Mouse (Mus musculus): ENCODE measurements around the gene Magi1.

DNA sequence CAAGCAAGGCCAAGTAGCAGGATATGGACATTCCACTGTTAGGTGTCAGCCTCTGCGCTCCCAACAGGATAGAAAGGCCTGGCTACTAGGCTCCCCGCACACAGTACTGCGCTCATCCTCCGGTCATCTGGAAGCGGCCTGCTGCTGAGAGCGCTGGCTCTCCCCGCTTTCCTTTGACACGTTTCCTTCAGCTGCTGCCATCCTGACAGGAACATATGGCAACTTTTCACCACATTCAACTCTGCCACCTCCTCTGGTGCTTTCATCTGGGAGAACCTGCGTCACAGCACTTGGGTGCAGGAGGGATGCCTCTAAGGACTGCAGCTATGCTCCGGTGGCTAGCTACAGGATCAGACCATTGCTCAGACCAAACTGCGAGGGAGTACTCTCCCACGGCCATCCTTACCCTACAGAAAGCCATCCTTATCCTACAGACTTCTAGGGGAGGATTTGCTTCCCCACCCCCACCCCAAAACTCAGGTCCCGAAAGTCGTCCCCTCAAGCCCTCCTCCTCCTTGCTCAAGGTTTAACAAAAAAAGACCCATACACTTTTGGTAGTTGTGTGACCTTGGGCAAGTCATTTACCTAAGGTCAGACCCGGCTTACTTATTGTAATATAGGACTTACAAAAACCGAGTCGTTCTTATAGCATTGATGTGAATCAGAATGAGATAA lies 2.0 kb downstream of the Magi1 start:
- TF ChIP-seq CTCF (IDR thresholded peaks at IDR 0.05; ENCODE audit: low read depth, low read length) (no peak), POLR2A (IDR thresholded peaks at IDR 0.05; ENCODE audit: extremely low read depth, insufficient read depth, low read length) (no peak)
